Mouse (Mus musculus) liver, embryonic 14.5 days (tissue): Measurements from ENCODE around the gene Ikzf2. TPM values are rescaled to one million over a fixed set of nuclear protein-coding genes. Genes with fewer than 3 reads are reported as not detected.
A peak's percentile ranks its signal among the peaks of the same experiment; 100 is the strongest.

Experiments used
- ATAC-seq: fragments of 200-750 bp; cut with Nextera tagmentation; 2 replicates; pipeline ENCODE4 v1.8.0; 2017; ENCODE audit warnings: moderate number of reproducible peaks, mild to moderate bottlenecking, moderate library complexity; ENCODE audit not compliant: insufficient read depth
- DNase-seq, 3 experiments: peaks; one replicate each; pipeline ENCODE4 v3.0.0-alpha.2; 2012 to 2013; ENCODE audit warnings: low read depth in 3 of 3, low spot score in 3 of 3
- H3K27ac ChIP-seq: fragments of 300-500 bp; sonication (generic); 2 replicates; pipeline ENCODE4 v1.5.1; 2014; ENCODE audit warnings: moderate library complexity, mild to moderate bottlenecking, control low read depth, inconsistent platforms
- H3K27me3 ChIP-seq: fragments of 300-500 bp; sonication (generic); 2 replicates; pipeline ENCODE4 v1.6.1; 2014; ENCODE audit warnings: mild to moderate bottlenecking, low read length, moderate library complexity; ENCODE audit not compliant: control insufficient read depth, insufficient read depth
- H3K36me3 ChIP-seq: fragments of 300-500 bp; sonication (generic); replicated peaks from 2 replicates; pipeline ENCODE4 v1.6.1; 2014; ENCODE audit warnings: low read depth; ENCODE audit not compliant: control insufficient read depth, insufficient read depth
- H3K4me1 ChIP-seq, 2 experiments: fragments of 200-500 bp in 1 of 2; fragments of 300-500 bp in 1 of 2; sonication (generic) in 1 of 2; replicated peaks; 2 replicates each; pipeline ENCODE4 v1.6.1; 2012 to 2014; ENCODE audit warnings: antibody characterized with exemption in 1 of 2, inconsistent platforms in 1 of 2, low read length in 1 of 2; ENCODE audit not compliant: control insufficient read depth in 2 of 2, insufficient read depth in 2 of 2
- H3K4me2 ChIP-seq: fragments of 300-500 bp; sonication (generic); 2 replicates; pipeline ENCODE4 v1.6.1; 2014; ENCODE audit warnings: low read depth, mild to moderate bottlenecking, control low read depth, moderate library complexity
- H3K4me3 ChIP-seq, 2 experiments: fragments of 200-500 bp in 1 of 2; fragments of 300-500 bp in 1 of 2; sonication (generic) in 1 of 2; 2 replicates each; pipeline ENCODE4 v1.5.1; 2012 to 2014; ENCODE audit warnings: low read depth in 2 of 2, low read length in 2 of 2, mild to moderate bottlenecking in 2 of 2, control low read depth in 1 of 2, inconsistent platforms in 1 of 2, moderate library complexity in 1 of 2; ENCODE audit not compliant: insufficient read depth in 1 of 2
- H3K9ac ChIP-seq: fragments of 300-500 bp; sonication (generic); replicated peaks from 2 replicates; pipeline ENCODE4 v1.6.1; 2014; ENCODE audit warnings: mild to moderate bottlenecking, control low read depth, moderate library complexity
- H3K9me3 ChIP-seq: fragments of 300-500 bp; sonication (generic); 2 replicates; pipeline ENCODE4 v1.6.1; 2016; ENCODE audit warnings: low read length, mixed read lengths; ENCODE audit not compliant: control insufficient read depth
- CTCF ChIP-seq: IDR thresholded peaks from 2 replicates; pipeline ENCODE4 v1.5.1; 2016; ENCODE audit warnings: antibody characterized with exemption, low read depth, control low read depth
- EP300 ChIP-seq: IDR thresholded peaks from 2 replicates; pipeline ENCODE4 v1.6.1; 2016; ENCODE audit warnings: antibody characterized with exemption, low read depth
- WGBS: fragments of 180-500 bp; shearing (Covaris S2); extraction: QIAGEN DNeasy Blood & Tissue Kit; methylation state at CpG from one replicate; pipeline ENCODE4 v1.1.7; 2014; ENCODE audit not compliant: insufficient replicate concordance; 5-methylcytosine and 5-hydroxymethylcytosine counted together
- polyA plus RNA-seq, 2 experiments: library from polyadenylated mRNA; depleted of rRNA in 1 of 2; stranded (reverse) in 1 of 2; unstranded in 1 of 2; fragments of >200 nt; fragmentation: Nextera tagmentation in 1 of 2; extraction: Ambion mirVana in 1 of 2; gene quantifications; 2 replicates each; pipeline versions ENCODE4 v1.2.1 to v1.2.3; 2012 to 2014

The Ikzf2 gene
- polyA plus RNA-seq, 2 experiments, result 0.19 to 0.30 TPM

DNA sequence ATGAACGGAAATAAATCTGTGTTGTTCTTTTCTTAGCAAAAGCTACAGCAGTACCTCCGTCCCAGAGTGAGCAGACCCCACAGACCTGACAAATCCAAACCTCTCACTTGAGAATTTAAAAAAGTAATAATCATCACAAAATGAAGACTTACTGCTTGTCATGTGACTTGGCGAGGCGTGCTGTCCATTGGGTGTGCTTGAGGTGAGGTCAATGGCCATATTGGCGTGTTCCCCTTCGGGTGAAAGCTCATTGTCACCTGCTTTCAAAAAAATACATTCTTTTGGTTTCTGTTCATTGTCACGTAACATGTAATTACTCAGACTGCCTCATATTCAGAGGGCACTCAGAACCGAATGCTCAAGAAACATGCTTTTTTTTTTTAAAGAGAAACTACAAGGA lies 4.0 kb downstream of the Ikzf2 start:
- DNase-seq (no peak), ATAC-seq (no peak)
- Histone ChIP-seq H3K9ac (no peak overlapping the region), H3K4me3 (no peak overlapping the region), H3K4me2 (0 out of 2 replicates have a peak overlapping the region, but pooled peaks have one; percentile 4), H3K4me1 (peaks cover 2 to 11% of the 10 kb centered on the region in 2 experiments; a peak in 3 of 4 replicates), H3K36me3 (no peaks in the 10 kb centered on the region), H3K9me3 (no peaks in the 10 kb centered on the region), H3K27ac (no peak overlapping the region), H3K27me3 (peaks cover 3% of the 10 kb centered on the region)
- 25% methylated on average over 8 of the region's 8 CpGs for WGBS
- TF ChIP-seq EP300, result no peak
- TF ChIP-seq CTCF, result no peak

DNA sequence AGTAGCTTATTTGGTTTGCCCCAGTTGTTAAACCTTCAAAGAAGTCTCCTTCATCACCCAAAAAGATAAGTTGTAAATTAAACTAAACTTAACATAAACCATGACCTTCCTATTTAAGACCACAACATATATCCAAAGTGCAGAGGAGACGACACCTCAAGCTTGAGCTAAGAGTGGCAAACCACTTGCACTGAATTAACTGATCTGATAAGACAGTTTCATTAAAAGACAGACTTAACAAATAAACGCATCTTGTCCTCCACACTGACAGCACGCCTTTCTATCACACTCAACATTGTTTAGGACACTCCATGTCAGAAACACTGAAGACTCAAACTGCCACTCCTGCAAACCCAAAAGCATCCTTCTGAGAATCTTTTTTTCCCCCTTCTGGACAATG lies 4.8 kb downstream of the Ikzf2 start:
- no peak overlapping the region for H3K27ac ChIP-seq
- WGBS, result 13% methylated on average over 3 of the region's 3 CpGs
- TF ChIP-seq EP300, result no peak
- no peak for TF ChIP-seq CTCF
- H3K4me1 ChIP-seq, result peaks cover 2 to 11% of the 10 kb centered on the region in 2 experiments; a peak in 3 of 4 replicates
- DNase-seq (no peak), ATAC-seq (no peak)
- no peak overlapping the region for H3K4me3 ChIP-seq
- no peak overlapping the region for H3K9ac ChIP-seq
- H3K36me3 ChIP-seq, result no peaks in the 10 kb centered on the region
- no peak overlapping the region for H3K4me2 ChIP-seq
- peaks cover 3% of the 10 kb centered on the region; the same call in 1 of the 2 replicates for H3K27me3 ChIP-seq
- no peaks in the 10 kb centered on the region for H3K9me3 ChIP-seq

- DNase-seq (no peak), ATAC-seq (no peak)
- H3K27ac ChIP-seq, result no peak overlapping the region
- 32% methylated on average over 5 of the region's 5 CpGs for WGBS
- H3K4me1 ChIP-seq, result peaks cover 2 to 9% of the 10 kb centered on the region in 2 experiments; a peak in 3 of 4 replicates
- H3K9ac ChIP-seq, result no peak overlapping the region
- H3K36me3 ChIP-seq, result no peaks in the 10 kb centered on the region
- no peak overlapping the region for H3K4me3 ChIP-seq
- no peak overlapping the region for H3K4me2 ChIP-seq
- TF ChIP-seq CTCF, result no peak
- TF ChIP-seq EP300, result no peak
- H3K9me3 ChIP-seq, result no peaks in the 10 kb centered on the region
- H3K27me3 ChIP-seq, result peaks cover 3% of the 10 kb centered on the region; the same call in 1 of the 2 replicates
These were observed 6.0 kb downstream of the Ikzf2 start for GRCm38 (mm10) chr1:69681003-69681402.

- Histone ChIP-seq H3K4me1 (peaks cover under 1 to 9% of the 10 kb centered on the region in 2 experiments; a peak in 3 of 4 replicates), H3K27me3 (peaks cover 3% of the 10 kb centered on the region; the same call in 1 of the 2 replicates), H3K4me2 (no peak overlapping the region), H3K36me3 (no peaks in the 10 kb centered on the region), H3K9ac (no peak overlapping the region), H3K9me3 (no peaks in the 10 kb centered on the region), H3K4me3 (no peak overlapping the region), H3K27ac (no peak overlapping the region)
- ATAC-seq (no peak), DNase-seq (no peak)
- TF ChIP-seq CTCF (no peak), EP300 (no peak)
- WGBS, result 36% methylated on average over 4 of the region's 4 CpGs
These were observed 6.5 kb downstream of the Ikzf2 start for GRCm38 (mm10) chr1:69680501-69680900.

DNA sequence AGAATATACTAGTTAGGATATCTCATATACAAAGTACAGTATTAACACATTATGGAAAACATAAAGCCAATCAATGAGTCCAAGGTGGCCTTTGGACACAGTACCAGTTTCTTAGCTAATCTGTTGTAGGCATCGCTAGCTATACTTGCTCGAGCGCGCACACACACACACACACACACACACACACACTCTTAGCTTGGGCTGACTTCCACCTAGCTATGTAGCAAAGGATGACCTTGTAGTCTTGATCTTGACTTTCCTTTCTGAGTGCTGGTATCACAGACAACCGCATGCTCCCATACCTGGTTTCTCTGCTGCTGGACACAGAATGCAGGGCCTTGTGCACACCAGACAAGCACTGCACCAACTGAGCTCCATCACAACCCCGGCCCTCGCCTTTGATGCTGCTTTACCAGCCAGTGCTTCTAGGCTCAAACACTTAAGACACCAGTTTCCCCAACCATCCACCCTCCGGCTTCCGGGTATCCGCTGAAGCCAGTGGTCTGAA lies 17.1 kb downstream of the Ikzf2 start:
- Histone ChIP-seq H3K4me3 (no peak overlapping the region), H3K4me2 (no peak overlapping the region), H3K27ac (no peak overlapping the region), H3K9ac (no peak overlapping the region), H3K36me3 (no peaks in the 10 kb centered on the region), H3K4me1 (peaks cover 3 to 10% of the 10 kb centered on the region in 2 experiments; a peak in 1 of 4 replicates), H3K27me3 (no peaks in the 10 kb centered on the region), H3K9me3 (no peaks in the 10 kb centered on the region)
- 83% methylated on average over 10 of the region's 10 CpGs for WGBS
- DNase-seq (no peak), ATAC-seq (no peak)
- TF ChIP-seq EP300, result no peak
- no peak for TF ChIP-seq CTCF
